In the genomic region with DNA sequence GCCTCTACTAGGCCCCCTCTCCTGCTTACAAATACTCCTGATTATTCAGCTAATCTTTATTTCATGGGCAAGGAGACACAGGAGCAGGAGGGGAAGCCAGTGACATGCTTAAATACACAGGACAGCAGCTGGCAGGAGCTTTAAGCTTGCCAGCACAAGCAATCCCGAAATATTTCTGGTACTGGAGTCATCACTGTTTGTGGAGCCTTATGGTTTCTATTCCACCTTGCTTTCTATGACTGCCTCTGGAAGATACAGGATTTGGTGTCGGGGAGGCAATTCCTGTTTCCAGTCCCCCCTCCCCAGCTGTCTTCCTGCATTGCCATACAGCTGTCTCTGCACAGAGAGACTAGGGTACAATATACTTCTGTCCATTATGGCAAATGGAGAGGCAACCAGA, we compare ENCODE assay signal across 10 mouse cellular contexts. TPM values are rescaled to one million over a fixed set of nuclear protein-coding genes. Genes with fewer than 3 reads are reported as not detected.
DNase-seq lines count a peak whose midpoint lies in the region; ATAC-seq and TF ChIP-seq lines count a peak whose summit lies in the region.
"Had no signal": no experiment of that assay in that cellular context is flagged by ENCODE, and none has a peak within 500 bp of the region (broad histone marks: within the 10 kb centered on the region; RNA-seq: fewer than 3 reads in every experiment).

No protein-coding gene starts in this region.

- H3K27me3 ChIP-seq in lung, embryonic 15.5 days, result no peaks in the 10 kb centered on the region
- H3K27me3 ChIP-seq in limb, embryonic 13.5 days, result peaks cover 20% of the 10 kb centered on the region
- H3K27me3 ChIP-seq in stomach, embryonic 15.5 days (replicated peaks), result no peaks in the 10 kb centered on the region

- H3K27ac ChIP-seq in lung, embryonic 15.5 days, result no peak overlapping the region
- no peak overlapping the region for H3K27ac ChIP-seq in limb, embryonic 13.5 days
- peak overlapping the region; percentile 7; the same call in 1 of the 2 replicates for H3K27ac ChIP-seq in stomach, embryonic 15.5 days

- intact Hi-C loops in gastrocnemius, postnatal 36 days (cut with DNase I), result loop anchor here (10.0 kb wide), 1 partner anchor 332 kb away; no protein-coding TSS in a partner anchor

- no peak for TF ChIP-seq POLR2A in lung, adult 2 months (IDR thresholded peaks at IDR 0.05; ENCODE audit: borderline replicate concordance, extremely low read depth, low read depth, low read length)

- no peak for TF ChIP-seq CTCF in lung, adult 2 months (IDR thresholded peaks at IDR 0.05; ENCODE audit: insufficient read depth, low read length)

- 0 out of 2 replicates have a peak, but pooled peaks have one; percentile 8 for ATAC-seq in frontal cortex, adult (ENCODE audit: low TSS enrichment)
- ATAC-seq in lung, embryonic 15.5 days (ENCODE audit: borderline replicate concordance, extremely low read depth, low FRiP score, low TSS enrichment), result no peak
- ATAC-seq in limb, embryonic 13.5 days (ENCODE audit: low FRiP score, low read depth), result no peak
- ATAC-seq in stomach, embryonic 15.5 days (ENCODE audit: insufficient read depth, low FRiP score, low read depth), result no peak

- H3K9me3 ChIP-seq in lung, embryonic 15.5 days, result no peaks in the 10 kb centered on the region
- no peaks in the 10 kb centered on the region for H3K9me3 ChIP-seq in limb, embryonic 13.5 days
- H3K9me3 ChIP-seq in stomach, embryonic 15.5 days, result no peaks in the 10 kb centered on the region

- DNase-seq in frontal cortex, postnatal 14 days (ENCODE audit: low spot score in 2 of 2), result no peak
- DNase-seq in lung, adult 2 months, result no peak
- no peak for DNase-seq in gastrocnemius, postnatal 36 days
- no peak for DNase-seq in gastrocnemius, adult 8-10 months (ENCODE audit: low spot score in 2 of 2)
- DNase-seq: cerebellum, adult 18-20 months; lung, postnatal 10 days had no signal

- 46% methylated on average over 2 of the region's 2 CpGs for WGBS in lung, embryonic 15.5 days
- WGBS in lung, adult 2 months, result 40% methylated on average over 2 of the region's 2 CpGs
- 53% methylated on average over 2 of the region's 2 CpGs for WGBS in limb, embryonic 13.5 days
- WGBS in stomach, embryonic 15.5 days, result 51% methylated on average over 2 of the region's 2 CpGs

- H3K4me2 ChIP-seq in lung, embryonic 15.5 days, result peak overlapping the region; percentile 90
- peak overlapping the region; percentile 97 for H3K4me2 ChIP-seq in limb, embryonic 13.5 days (replicated peaks)
- peak overlapping the region; percentile 97 for H3K4me2 ChIP-seq in stomach, embryonic 15.5 days

- H3K4me3 ChIP-seq in lung, embryonic 15.5 days, result peak overlapping the region; percentile 69
- H3K4me3 ChIP-seq in lung, adult 2 months (replicated peaks; ENCODE audit: extremely low read depth, low read depth, low read length), result no peak overlapping the region
- peak overlapping the region; percentile 71 for H3K4me3 ChIP-seq in limb, embryonic 13.5 days
- peak overlapping the region; percentile 3; the same call in 1 of the 2 replicates for H3K4me3 ChIP-seq in stomach, embryonic 15.5 days (replicated peaks)

- H3K36me3 ChIP-seq in lung, embryonic 15.5 days, result no peaks in the 10 kb centered on the region
- no peaks in the 10 kb centered on the region for H3K36me3 ChIP-seq in limb, embryonic 13.5 days
- no peaks in the 10 kb centered on the region for H3K36me3 ChIP-seq in stomach, embryonic 15.5 days

- H3K4me1 ChIP-seq in lung, embryonic 15.5 days, result peaks cover 69% of the 10 kb centered on the region
- H3K4me1 ChIP-seq in lung, adult 2 months (ENCODE audit: control insufficient read depth, insufficient read depth, low read length), result peaks cover 37% of the 10 kb centered on the region
- H3K4me1 ChIP-seq in limb, embryonic 13.5 days, result peaks cover 37% of the 10 kb centered on the region
- peaks cover 39% of the 10 kb centered on the region for H3K4me1 ChIP-seq in stomach, embryonic 15.5 days

- no peak overlapping the region for H3K9ac ChIP-seq in lung, embryonic 15.5 days
- no peak overlapping the region for H3K9ac ChIP-seq in limb, embryonic 13.5 days
- no peak overlapping the region for H3K9ac ChIP-seq in stomach, embryonic 15.5 days

RNA-seq across cellular contexts. Expression of a gene that starts 4.7 kb away (rescaled TPM):
- 7.9 and 8.5 TPM in 2 replicates for polyA plus RNA-seq in lung, embryonic 15.5 days (2015; fragmentation: Nextera tagmentation; extraction: Ambion mirVana)
- 12.0 and 12.8 TPM in 2 replicates for polyA plus RNA-seq in lung, adult 2 months (2012; rRNA removed)
- 5.6 and 6.7 TPM in 2 replicates for polyA plus RNA-seq in limb, embryonic 13.5 days (2015; fragmentation: Nextera tagmentation; extraction: Ambion mirVana)
- 6.6 and 8.3 TPM in 2 replicates for polyA plus RNA-seq in stomach, embryonic 15.5 days (2015; fragmentation: Nextera tagmentation; extraction: Ambion mirVana)
- 1 to 10 TPM; 6.6 to 8.5 TPM for total RNA-seq in gastrocnemius, postnatal 36 days (2021)
- total RNA-seq in gastrocnemius, adult 8-10 months (2022), result 1 to 10 TPM; 4.8 to 8.1 (median 5.2) TPM
